ENCODE assay signal across 8 mouse cellular contexts in genomic region chr6:83571840-83572667, GRCm38 (mm10). TPM values are rescaled to one million over a fixed set of nuclear protein-coding genes. Genes with fewer than 3 reads are reported as not detected.
DNase-seq lines count a peak whose midpoint lies in the region; ATAC-seq and TF ChIP-seq lines count a peak whose summit lies in the region.

No protein-coding gene starts in this region.

- DNase-seq in ES-E14 (ENCODE audit: low read depth, low spot score), result peak; percentile 91
- peak; percentile 88 for DNase-seq in cerebellum, adult 11-12 months
- DNase-seq in heart, postnatal 25 days (ENCODE audit: low spot score), result peak; percentile 83
- DNase-seq in layer of hippocampus, adult 18-20 months (ENCODE audit: low spot score in 2 of 2), result peak; percentile 86 to 95
- DNase-seq in lung, adult 2 months, result peak; percentile 90
- DNase-seq in thymus, adult 18-20 months, result peak; percentile 78 to 85

- TF ChIP-seq CTCF in lung, adult 2 months (IDR thresholded peaks at IDR 0.05; ENCODE audit: insufficient read depth, low read length), result no peak

- no peak overlapping the region for H3K27ac ChIP-seq in ES-E14 (ENCODE audit: insufficient read depth, low read depth, low read length, poor library complexity, severe bottlenecking)
- peak overlapping the region; percentile 94 for H3K27ac ChIP-seq in forebrain, embryonic 15.5 days (replicated peaks)

- H3K4me3 ChIP-seq in ES-E14 (ENCODE audit: insufficient read depth in 1 of 2, low read depth in 1 of 2, low read length in 2 of 2, poor library complexity in 1 of 2, severe bottlenecking in 1 of 2), result peak overlapping the region; percentile 66 to 92
- H3K4me3 ChIP-seq in forebrain, embryonic 15.5 days, result peak overlapping the region; percentile 86
- peak overlapping the region; percentile 86 for H3K4me3 ChIP-seq in lung, adult 2 months (replicated peaks; ENCODE audit: extremely low read depth, low read depth, low read length)

- H3K4me1 ChIP-seq in ES-E14 (ENCODE audit: control insufficient read depth in 2 of 2, insufficient read depth in 2 of 2, low read length in 2 of 2, poor library complexity in 1 of 2), result no peaks in the 10 kb centered on the region
- peaks cover 21% of the 10 kb centered on the region for H3K4me1 ChIP-seq in forebrain, embryonic 15.5 days
- peaks cover 4% of the 10 kb centered on the region; the same call in 1 of the 2 replicates for H3K4me1 ChIP-seq in lung, adult 2 months (ENCODE audit: control insufficient read depth, insufficient read depth, low read length)

- WGBS in forebrain, embryonic 15.5 days, result 4% methylated on average over 37 of the region's 37 CpGs
- 4% methylated on average over 37 of the region's 37 CpGs for WGBS in lung, adult 2 months

- H3K4me2 ChIP-seq in forebrain, embryonic 15.5 days (replicated peaks), result peak overlapping the region; percentile 93

- 0 out of 2 replicates have a peak, but pooled peaks have one; percentile 54 for TF ChIP-seq POLR2A in lung, adult 2 months (IDR thresholded peaks at IDR 0.05; ENCODE audit: borderline replicate concordance, extremely low read depth, low read depth, low read length)

- peaks cover 7% of the 10 kb centered on the region; the same call in 1 of the 2 replicates for H3K27me3 ChIP-seq in forebrain, embryonic 15.5 days

- peak overlapping the region; percentile 22 for H3K9ac ChIP-seq in ES-E14 (ENCODE audit: insufficient read depth, low read depth, low read length, poor library complexity, severe bottlenecking)
- peak overlapping the region; percentile 79 for H3K9ac ChIP-seq in forebrain, embryonic 15.5 days (replicated peaks)

- peak; percentile 97 for ATAC-seq in forebrain, embryonic 15.5 days (replicated peaks)
- peak; percentile 77 for ATAC-seq in neutrophil, adult 5-6 weeks (ENCODE audit: extremely low read depth, insufficient number of reproducible peaks, low FRiP score, poor library complexity, severe bottlenecking)

- in situ Hi-C loops in ES-E14 (cut with MboI; ENCODE audit: low sequenced_read_pairs in 2 of 2, unreplicated experiment in 2 of 2), result no loop called here

- no peaks in the 10 kb centered on the region for H3K36me3 ChIP-seq in ES-E14 (ENCODE audit: control insufficient read depth, insufficient read depth, low read length, poor library complexity, severe bottlenecking)
- peaks cover 7% of the 10 kb centered on the region; the same call in 1 of the 2 replicates for H3K36me3 ChIP-seq in forebrain, embryonic 15.5 days

- intact Hi-C loops in heart, postnatal 25 days (cut with DNase I), result loop anchor here (5.0 kb wide), 1 partner anchor 220 kb away; no protein-coding TSS in a partner anchor

- no peaks in the 10 kb centered on the region for H3K9me3 ChIP-seq in ES-E14 (ENCODE audit: control insufficient read depth, insufficient read depth, low read depth, low read length)
- no peaks in the 10 kb centered on the region for H3K9me3 ChIP-seq in forebrain, embryonic 15.5 days

TF ChIP-seq in ES-E14, 5 proteins besides CTCF, POLR2A, EP300 and RAD21:
- TF ChIP-seq MAFK (IDR thresholded peaks at IDR 0.05; ENCODE audit: insufficient read depth, low read depth, low read length) (no peak), HCFC1 (IDR thresholded peaks at IDR 0.05; ENCODE audit: borderline replicate concordance, insufficient read depth, low read length) (no peak), CHD2 (IDR thresholded peaks at IDR 0.05; ENCODE audit: low read depth, low read length) (no peak), ZNF384 (IDR thresholded peaks at IDR 0.05; ENCODE audit: low read depth, low read length) (no peak), ZC3H11A (IDR thresholded peaks at IDR 0.05; ENCODE audit: borderline replicate concordance, low read depth, low read length) (no peak)

RNA-seq across cellular contexts. Expression of gene Stambp, which starts 0.5 kb away (rescaled TPM):
- 2.0 and 2.3 TPM in 2 replicates for total RNA-seq in ES-E14 (2012; rRNA removed)
- polyA plus RNA-seq in forebrain, embryonic 15.5 days (2015; fragmentation: Nextera tagmentation; extraction: Ambion mirVana), result 49.6 and 52.4 TPM in 2 replicates
- total RNA-seq in heart, postnatal 25 days (2021), result 10 to 100 TPM in 1 of 2 experiments, 1 to 10 TPM in 1; 10.0 to 12.6 TPM
- 10 to 100 TPM; 35.4 to 36.4 TPM for total RNA-seq in layer of hippocampus, adult 18-20 months (2021)
- polyA plus RNA-seq in lung, adult 2 months (2012; rRNA removed), result 10.7 and 14.0 TPM in 2 replicates
- total RNA-seq in neutrophil, adult 5-6 weeks (2017), result 3.8 and 4.8 TPM in 2 replicates

RNA-seq across cellular contexts. Expression of gene Actg2, which starts 36.0 kb away (rescaled TPM):
- 1.6 and 6.6 TPM in 2 replicates for total RNA-seq in ES-E14 (2012; rRNA removed)
- polyA plus RNA-seq in forebrain, embryonic 15.5 days (2015; fragmentation: Nextera tagmentation; extraction: Ambion mirVana), result 1.1 TPM in 2 replicates
- 1 to 10 TPM; 1.6 to 2.2 TPM for total RNA-seq in heart, postnatal 25 days (2021)
- not detected for total RNA-seq in layer of hippocampus, adult 18-20 months (2021)
- 64.6 and 108 TPM in 2 replicates for polyA plus RNA-seq in lung, adult 2 months (2012; rRNA removed)
- total RNA-seq in neutrophil, adult 5-6 weeks (2017), result not detected in 2 replicates
